ENCODE assay signal across 8 mouse cellular contexts in genomic region chr11:19923888-19924756, GRCm38 (mm10). TPM values are rescaled to one million over a fixed set of nuclear protein-coding genes. Genes with fewer than 3 reads are reported as not detected.
DNase-seq lines count a peak whose midpoint lies in the region; ATAC-seq and TF ChIP-seq lines count a peak whose summit lies in the region.

Spred2 (plus strand) TSS chr11:19924375.

- WGBS in embryonic facial prominence, embryonic 11.5 days = under 1% methylated on average over 55 of the region's 57 CpGs
- WGBS in limb, embryonic 12.5 days = under 1% methylated on average over 57 of the region's 57 CpGs
- under 1% methylated on average over 57 of the region's 57 CpGs for WGBS in midbrain, embryonic 15.5 days
- WGBS in spleen, adult 2 months = under 1% methylated on average over 56 of the region's 57 CpGs

- H3K27me3 ChIP-seq in embryonic facial prominence, embryonic 11.5 days (ENCODE audit: control insufficient read depth, insufficient read depth, low read length) = no peaks in the 10 kb centered on the region
- no peaks in the 10 kb centered on the region for H3K27me3 ChIP-seq in limb, embryonic 12.5 days
- H3K27me3 ChIP-seq in midbrain, embryonic 15.5 days (replicated peaks) = no peaks in the 10 kb centered on the region
- no peaks in the 10 kb centered on the region for H3K27me3 ChIP-seq in spleen, adult 2 months (ENCODE audit: control insufficient read depth, insufficient read depth, low read length)

- peaks cover 3% of the 10 kb centered on the region; the same call in 1 of the 2 replicates for H3K4me1 ChIP-seq in embryonic facial prominence, embryonic 11.5 days (ENCODE audit: control insufficient read depth, insufficient read depth, low read length)
- H3K4me1 ChIP-seq in limb, embryonic 12.5 days (replicated peaks) = peaks cover 17% of the 10 kb centered on the region
- peaks cover 29% of the 10 kb centered on the region for H3K4me1 ChIP-seq in midbrain, embryonic 15.5 days
- peaks cover 4% of the 10 kb centered on the region for H3K4me1 ChIP-seq in spleen, adult 2 months (ENCODE audit: control insufficient read depth, insufficient read depth, insufficient read length)

- peak within 1 kb of the TSS; percentile 91 for H3K9ac ChIP-seq in embryonic facial prominence, embryonic 11.5 days (replicated peaks; ENCODE audit: low read length)
- H3K9ac ChIP-seq in limb, embryonic 12.5 days (replicated peaks) = peak within 1 kb of the TSS; percentile 90
- peak within 1 kb of the TSS; percentile 83 for H3K9ac ChIP-seq in midbrain, embryonic 15.5 days

- H3K4me2 ChIP-seq in embryonic facial prominence, embryonic 11.5 days (ENCODE audit: low read depth, low read length) = peak within 1 kb of the TSS; percentile 74
- H3K4me2 ChIP-seq in limb, embryonic 12.5 days = peak within 1 kb of the TSS; percentile 72
- H3K4me2 ChIP-seq in midbrain, embryonic 15.5 days = peak within 1 kb of the TSS; percentile 69

- ATAC-seq in embryonic facial prominence, embryonic 11.5 days (replicated peaks; ENCODE audit: insufficient number of reproducible peaks, low FRiP score, low TSS enrichment, low read depth) = peak; percentile 60
- peak; percentile 29 for ATAC-seq in granulocyte monocyte progenitor cell, adult 5-6 weeks (replicated peaks; ENCODE audit: poor library complexity, severe bottlenecking)
- peak; percentile 45 for ATAC-seq in limb, embryonic 12.5 days (ENCODE audit: insufficient number of reproducible peaks, insufficient read depth, low FRiP score, low TSS enrichment, low read depth)
- peak; percentile 64 for ATAC-seq in midbrain, embryonic 15.5 days (replicated peaks)

- no peak for TF ChIP-seq POLR2A in spleen, adult 2 months (IDR thresholded peaks at IDR 0.05; ENCODE audit: low read depth, low read length)

- H3K36me3 ChIP-seq in embryonic facial prominence, embryonic 11.5 days (replicated peaks; ENCODE audit: control insufficient read depth, insufficient read depth, low read depth, low read length) = no peaks in the 10 kb centered on the region
- no peaks in the 10 kb centered on the region for H3K36me3 ChIP-seq in limb, embryonic 12.5 days
- H3K36me3 ChIP-seq in midbrain, embryonic 15.5 days (replicated peaks) = no peaks in the 10 kb centered on the region
- H3K36me3 ChIP-seq in spleen, adult 2 months (ENCODE audit: control insufficient read depth, insufficient read depth, low read length) = no peaks in the 10 kb centered on the region

- peak within 1 kb of the TSS; percentile 89 for H3K27ac ChIP-seq in embryonic facial prominence, embryonic 11.5 days (replicated peaks; ENCODE audit: low read depth, low read length)
- H3K27ac ChIP-seq in limb, embryonic 12.5 days = peak within 1 kb of the TSS; percentile 97
- H3K27ac ChIP-seq in midbrain, embryonic 15.5 days = peak within 1 kb of the TSS; percentile 93
- H3K27ac ChIP-seq in spleen, adult 2 months (ENCODE audit: insufficient read depth, low read length) = peak within 1 kb of the TSS; percentile 57

- no peaks in the 10 kb centered on the region for H3K9me3 ChIP-seq in embryonic facial prominence, embryonic 11.5 days (replicated peaks; ENCODE audit: control insufficient read depth, low read length)
- H3K9me3 ChIP-seq in limb, embryonic 12.5 days = no peaks in the 10 kb centered on the region
- H3K9me3 ChIP-seq in midbrain, embryonic 15.5 days = no peaks in the 10 kb centered on the region

- TF ChIP-seq CTCF in spleen, adult 2 months (IDR thresholded peaks at IDR 0.05; ENCODE audit: extremely low read depth, insufficient read depth, insufficient read length, insufficient replicate concordance) = no peak

- peak; percentile 88 for DNase-seq in layer of hippocampus, adult 11-12 months (ENCODE audit: low spot score)
- no peak for DNase-seq in layer of hippocampus, adult 9-10 months (ENCODE audit: low spot score)
- DNase-seq in embryonic facial prominence, embryonic 11.5 days (ENCODE audit: low spot score) = peak; percentile 96
- DNase-seq in kidney, adult 11 months = peak; percentile 94
- DNase-seq in spleen, adult 2 months (ENCODE audit: low read depth in 1 of 2, low spot score in 2 of 2) = peak; percentile 59 to 74

- H3K4me3 ChIP-seq in embryonic facial prominence, embryonic 11.5 days (ENCODE audit: low read depth, low read length) = peak within 1 kb of the TSS; percentile 79
- peak within 1 kb of the TSS; percentile 87 for H3K4me3 ChIP-seq in limb, embryonic 12.5 days (replicated peaks)
- H3K4me3 ChIP-seq in midbrain, embryonic 15.5 days = peak within 1 kb of the TSS; percentile 56
- H3K4me3 ChIP-seq in spleen, adult 2 months (ENCODE audit: extremely low read depth, insufficient read depth, insufficient read length) = peak within 1 kb of the TSS; percentile 98

RNA-seq across cellular contexts. Expression of gene Spred2, which starts in this region (rescaled TPM):
- polyA plus RNA-seq in embryonic facial prominence, embryonic 11.5 days (2014; fragmentation: Nextera tagmentation; extraction: Ambion mirVana) = 6.4 and 7.3 TPM in 2 replicates
- total RNA-seq in granulocyte monocyte progenitor cell, adult 5-6 weeks (2014; fragmentation: Nextera tagmentation) = 16.8 and 19.4 TPM in 2 replicates
- total RNA-seq in granulocyte monocyte progenitor cell, adult 5-6 weeks (2017) = 4.6 and 6.8 TPM in 2 replicates
- polyA plus RNA-seq in limb, embryonic 12.5 days (2016; fragmentation: Nextera tagmentation; extraction: Ambion mirVana) = 7.6 and 8.4 TPM in 2 replicates
- 6.1 and 6.2 TPM in 2 replicates for polyA plus RNA-seq in midbrain, embryonic 15.5 days (2015; fragmentation: Nextera tagmentation; extraction: Ambion mirVana)
- polyA plus RNA-seq in spleen, adult 2 months (2012; rRNA removed) = 5.7 and 6.6 TPM in 2 replicates
